Mouse (Mus musculus) MEL (cell line): ENCODE data around the gene Diras1. TPM values are rescaled to one million over a fixed set of nuclear protein-coding genes. Genes with fewer than 3 reads are reported as not detected.

Experiments used
- DNase-seq: peaks from one replicate; pipeline ENCODE4 v3.0.0; 2011; ENCODE audit warnings: low read depth, low spot score
- H3K27ac ChIP-seq: 2 replicates; pipeline ENCODE4 v1.5.1; 2012; ENCODE audit warnings: low read depth, mild to moderate bottlenecking, control low read depth, low read length, moderate library complexity; ENCODE audit not compliant: control insufficient read depth
- H3K27me3 ChIP-seq, 2 experiments: fragments of 150-350 bp in 1 of 2; sonication (generic) in 1 of 2; 2 replicates each; pipeline ENCODE4 v1.6.1; 2012; ENCODE audit warnings: low read length in 2 of 2, mild to moderate bottlenecking in 2 of 2, improper control_type of control experiment in 1 of 2, moderate library complexity in 1 of 2; ENCODE audit not compliant: insufficient read depth in 2 of 2, control insufficient read depth in 1 of 2
- H3K36me3 ChIP-seq, 2 experiments: 2 replicates each; pipeline ENCODE4 v1.6.1; 2012 to 2014; ENCODE audit warnings: low read length in 2 of 2, improper control_type of control experiment in 1 of 2, inconsistent platforms in 1 of 2, mild to moderate bottlenecking in 1 of 2; ENCODE audit not compliant: insufficient read depth in 2 of 2, control insufficient read depth in 1 of 2
- H3K4me1 ChIP-seq, 2 experiments: fragments of 150-350 bp in 1 of 2; sonication (generic) in 1 of 2; 2 replicates each; pipeline ENCODE4 v1.6.1; 2012; ENCODE audit warnings: low read length in 2 of 2, improper control_type of control experiment in 1 of 2, mild to moderate bottlenecking in 1 of 2; ENCODE audit not compliant: insufficient read depth in 2 of 2, control insufficient read depth in 1 of 2
- H3K4me3 ChIP-seq, 2 experiments: fragments of 150-350 bp in 1 of 2; sonication (generic) in 1 of 2; 2 replicates each; pipeline ENCODE4 v1.5.1; 2012; ENCODE audit warnings: low read depth in 2 of 2, low read length in 2 of 2, mild to moderate bottlenecking in 2 of 2, moderate library complexity in 2 of 2, control low read depth in 1 of 2, improper control_type of control experiment in 1 of 2; ENCODE audit not compliant: control insufficient read depth in 1 of 2, insufficient read depth in 1 of 2
- H3K79me2 ChIP-seq: 2 replicates; pipeline ENCODE4 v1.6.1; 2012; ENCODE audit warnings: mild to moderate bottlenecking, low read length, moderate library complexity; ENCODE audit not compliant: control insufficient read depth, poor library complexity, insufficient read depth
- H3K9ac ChIP-seq: 2 replicates; pipeline ENCODE4 v1.6.1; 2012; ENCODE audit warnings: low read depth, mild to moderate bottlenecking, control low read depth, low read length, moderate library complexity; ENCODE audit not compliant: control insufficient read depth, poor library complexity, severe bottlenecking
- H3K9me3 ChIP-seq: fragments of 150-350 bp; sonication (generic); replicated peaks from 2 replicates; pipeline ENCODE4 v1.6.1; 2012; ENCODE audit warnings: mild to moderate bottlenecking, low read length, improper control_type of control experiment, moderate library complexity; ENCODE audit not compliant: insufficient read depth
- CHD1 ChIP-seq: IDR thresholded peaks from 2 replicates; pipeline ENCODE4 v1.6.1; 2012; ENCODE audit warnings: low read depth, mild to moderate bottlenecking, inconsistent platforms, low read length, improper control_type of control experiment
- CTCF ChIP-seq, 3 experiments: IDR thresholded peaks in 2 of 3; conservative IDR thresholded peaks in 1 of 3; 2 replicates each; pipeline ENCODE4 v1.5.1; 2011 to 2012; ENCODE audit warnings: low read length in 3 of 3, low read depth in 2 of 3, mild to moderate bottlenecking in 2 of 3, improper control_type of control experiment in 1 of 3, inconsistent platforms in 1 of 3, mixed read lengths in 1 of 3, moderate library complexity in 1 of 3; ENCODE audit not compliant: control insufficient read depth in 1 of 3, insufficient read depth in 1 of 3, poor library complexity in 1 of 3, severe bottlenecking in 1 of 3
- ELF1 ChIP-seq: IDR thresholded peaks from 2 replicates; pipeline ENCODE4 v1.6.1; 2014; ENCODE audit warnings: low read depth, mild to moderate bottlenecking, inconsistent platforms, low read length, improper control_type of control experiment, moderate library complexity
- GABPA ChIP-seq: IDR thresholded peaks from 2 replicates; pipeline ENCODE4 v1.6.1; 2012; ENCODE audit warnings: low read depth, mild to moderate bottlenecking, inconsistent platforms, low read length, improper control_type of control experiment, moderate library complexity
- KAT2A ChIP-seq: conservative IDR thresholded peaks from 2 replicates; pipeline ENCODE4 v1.6.1; 2012; ENCODE audit warnings: low read depth, low read length, improper control_type of control experiment, inconsistent platforms
- MAFK ChIP-seq: IDR thresholded peaks from 2 replicates; pipeline ENCODE4 v1.6.1; 2011; ENCODE audit warnings: low read depth, mild to moderate bottlenecking, low read length, improper control_type of control experiment, borderline replicate concordance
- MAX ChIP-seq: IDR thresholded peaks from 2 replicates; pipeline ENCODE4 v1.6.1; 2011; ENCODE audit warnings: low read length, improper control_type of control experiment
- MAZ ChIP-seq: IDR thresholded peaks from 2 replicates; pipeline ENCODE4 v1.6.1; 2012; ENCODE audit warnings: low read depth, mild to moderate bottlenecking, inconsistent platforms, low read length, improper control_type of control experiment
- MYB ChIP-seq: IDR thresholded peaks from 2 replicates; pipeline ENCODE4 v1.6.1; 2011; ENCODE audit warnings: mild to moderate bottlenecking, low read depth, low read length, improper control_type of control experiment
- POLR2A ChIP-seq, 2 experiments: IDR thresholded peaks; 2 replicates each; pipeline ENCODE4 v1.6.1; 2011 to 2012; ENCODE audit warnings: low read length in 2 of 2, mild to moderate bottlenecking in 2 of 2, control low read depth in 1 of 2, improper control_type of control experiment in 1 of 2, low read depth in 1 of 2, moderate library complexity in 1 of 2; ENCODE audit not compliant: control insufficient read depth in 1 of 2, insufficient read depth in 1 of 2, poor library complexity in 1 of 2
- RAD21 ChIP-seq: IDR thresholded peaks from 2 replicates; pipeline ENCODE4 v1.6.1; 2011; ENCODE audit warnings: mild to moderate bottlenecking, low read depth, low read length, improper control_type of control experiment
- RCOR1 ChIP-seq: IDR thresholded peaks from 2 replicates; pipeline ENCODE4 v1.6.1; 2012; ENCODE audit warnings: low read depth, mild to moderate bottlenecking, inconsistent platforms, low read length, improper control_type of control experiment
- SIN3A ChIP-seq: IDR thresholded peaks from 2 replicates; pipeline ENCODE4 v1.6.1; 2012; ENCODE audit warnings: low read length, improper control_type of control experiment, inconsistent platforms
- TBP ChIP-seq: IDR thresholded peaks from 2 replicates; pipeline ENCODE4 v1.8.0; 2011; ENCODE audit warnings: low read depth, low read length, improper control_type of control experiment
- TCF12 ChIP-seq: IDR thresholded peaks from 2 replicates; pipeline ENCODE4 v1.6.1; 2014; ENCODE audit warnings: low read depth, mild to moderate bottlenecking, inconsistent platforms, low read length, improper control_type of control experiment, moderate library complexity
- USF2 ChIP-seq, 2 experiments: IDR thresholded peaks; 2 replicates each; pipeline ENCODE4 v1.6.1; 2011 to 2012; ENCODE audit warnings: improper control_type of control experiment in 2 of 2, low read length in 2 of 2, borderline replicate concordance in 1 of 2, inconsistent platforms in 1 of 2, low read depth in 1 of 2, mild to moderate bottlenecking in 1 of 2; ENCODE audit not compliant: insufficient read depth in 1 of 2
- ZC3H11A ChIP-seq: IDR thresholded peaks from 2 replicates; pipeline ENCODE4 v1.6.1; 2012; ENCODE audit warnings: low read depth, mild to moderate bottlenecking, inconsistent platforms, low read length, improper control_type of control experiment
- ZKSCAN1 ChIP-seq: IDR thresholded peaks from 2 replicates; pipeline ENCODE4 v1.6.1; 2012; ENCODE audit warnings: low read depth, mild to moderate bottlenecking, inconsistent platforms, low read length, improper control_type of control experiment, moderate library complexity
- ZMIZ1 ChIP-seq: IDR thresholded peaks from 2 replicates; pipeline ENCODE4 v1.6.1; 2012; ENCODE audit warnings: low read depth, mild to moderate bottlenecking, inconsistent platforms, low read length, improper control_type of control experiment, moderate library complexity
- ZNF384 ChIP-seq: IDR thresholded peaks from 2 replicates; pipeline ENCODE4 v1.6.1; 2012; ENCODE audit warnings: low read depth, mild to moderate bottlenecking, inconsistent platforms, low read length, improper control_type of control experiment
- polyA plus RNA-seq, 2 experiments: library from polyadenylated mRNA; stranded (reverse) in 1 of 2; unstranded in 1 of 2; fragments of >175 nt in 1 of 2; fragments of >200 nt in 1 of 2; gene quantifications; 2 replicates each; pipeline versions ENCODE4 v1.2.1 to v1.2.4; 2012; ENCODE audit warnings: low replicate concordance in 2 of 2, low read depth in 1 of 2; ENCODE audit not compliant: insufficient read length in 2 of 2, insufficient read depth in 1 of 2, missing spikeins in 1 of 2
- total RNA-seq: library from RNA; depleted of rRNA; stranded (reverse); fragments of 300-350 nt; gene quantifications from 2 replicates; pipeline ENCODE4 v1.2.3, GENCODE M21; 2012

Gene Diras1
- total and polyA plus RNA-seq, 3 experiments = 0.04 TPM; not detected in 2

GRCm38 (mm10) chr10:81021547-81022110 lies 3.8 kb downstream of the Diras1 start:
- Histone ChIP-seq H3K27me3 (no peaks in the 10 kb centered on the region), H3K79me2 (no peaks in the 10 kb centered on the region), H3K36me3 (peaks cover 0 to 2% of the 10 kb centered on the region in 2 experiments; a peak in 1 of 4 replicates), H3K4me3 (no peak overlapping the region), H3K27ac (no peak overlapping the region), H3K9me3 (no peaks in the 10 kb centered on the region), H3K4me1 (peaks cover 2 to 7% of the 10 kb centered on the region in 2 experiments; a peak in 2 of 4 replicates), H3K9ac (no peak overlapping the region)
- DNase-seq = no peak
- TF ChIP-seq ZC3H11A = no peak
- TF ChIP-seq POLR2A (IDR thresholded peaks at IDR 0.05; ENCODE audit: control insufficient read depth in 1 of 2, insufficient read depth in 1 of 2, low read depth in 1 of 2, low read length in 2 of 2, poor library complexity in 1 of 2) = no peak
- no peak for TF ChIP-seq MAFK
- TF ChIP-seq RCOR1 = no peak
- no peak for TF ChIP-seq USF2 (IDR thresholded peaks at IDR 0.05; ENCODE audit: borderline replicate concordance in 1 of 2, insufficient read depth in 1 of 2, low read depth in 1 of 2, low read length in 2 of 2)
- no peak for TF ChIP-seq MYB
- no peak for TF ChIP-seq ZMIZ1
- no peak for TF ChIP-seq ZNF384
- TF ChIP-seq MAX = no peak
- TF ChIP-seq SIN3A = no peak
- no peak for TF ChIP-seq RAD21
- no peak for TF ChIP-seq ELF1
- no peak for TF ChIP-seq CTCF (IDR thresholded peaks at IDR 0.05 in 2 of 3, conservative IDR thresholded peaks at IDR 0.05 in 1 of 3; ENCODE audit: control insufficient read depth in 1 of 3, insufficient read depth in 1 of 3, low read depth in 2 of 3, low read length in 3 of 3, poor library complexity in 1 of 3, severe bottlenecking in 1 of 3)

GRCm38 (mm10) chr10:81020207-81020606 lies 5.3 kb downstream of the Diras1 start:
- no peak for DNase-seq
- Histone ChIP-seq H3K4me1 (peaks cover 2 to 13% of the 10 kb centered on the region in 2 experiments; a peak in 3 of 4 replicates), H3K27ac (no peak overlapping the region), H3K36me3 (peaks cover 0 to 3% of the 10 kb centered on the region in 2 experiments; a peak in 2 of 4 replicates), H3K9me3 (no peaks in the 10 kb centered on the region), H3K9ac (no peak overlapping the region), H3K27me3 (no peaks in the 10 kb centered on the region), H3K4me3 (no peak overlapping the region), H3K79me2 (no peaks in the 10 kb centered on the region)
- TF ChIP-seq CTCF (IDR thresholded peaks at IDR 0.05 in 2 of 3, conservative IDR thresholded peaks at IDR 0.05 in 1 of 3; ENCODE audit: control insufficient read depth in 1 of 3, insufficient read depth in 1 of 3, low read depth in 2 of 3, low read length in 3 of 3, poor library complexity in 1 of 3, severe bottlenecking in 1 of 3) = no peak
- no peak for TF ChIP-seq TCF12
- no peak for TF ChIP-seq GABPA
- TF ChIP-seq POLR2A (IDR thresholded peaks at IDR 0.05; ENCODE audit: control insufficient read depth in 1 of 2, insufficient read depth in 1 of 2, low read depth in 1 of 2, low read length in 2 of 2, poor library complexity in 1 of 2) = no peak
- TF ChIP-seq CHD1 = no peak
- no peak for TF ChIP-seq MAFK
- no peak for TF ChIP-seq KAT2A
- no peak for TF ChIP-seq TBP
- TF ChIP-seq RCOR1 = no peak
- TF ChIP-seq ZKSCAN1 = no peak
- no peak for TF ChIP-seq MAZ
